Mouse (Mus musculus) intestine, embryonic 14.5 days (tissue): Measurements from ENCODE around the gene Drg2. TPM values are rescaled to one million over a fixed set of nuclear protein-coding genes. Genes with fewer than 3 reads are reported as not detected.
A peak's percentile ranks its signal among the peaks of the same experiment; 100 is the strongest.

ENCODE experiments used
- ATAC-seq: fragments of 200-750 bp; cut with Nextera tagmentation; replicated peaks from 2 replicates; pipeline ENCODE4 v1.8.0; 2017; ENCODE audit warnings: low read depth, moderate number of reproducible peaks, moderate TSS enrichment, moderate library complexity; ENCODE audit not compliant: low FRiP score, low TSS enrichment
- DNase-seq: peaks from one replicate; pipeline ENCODE4 v3.0.0-alpha.2; 2018; ENCODE audit warnings: low spot score
- H3K27ac ChIP-seq: fragments of 300-500 bp; sonication (generic); 2 replicates; pipeline ENCODE4 v1.5.1; 2014; ENCODE audit warnings: low read depth, mild to moderate bottlenecking, control low read depth
- H3K27me3 ChIP-seq: fragments of 300-500 bp; sonication (generic); replicated peaks from 2 replicates; pipeline ENCODE4 v1.6.1; 2014; ENCODE audit warnings: low read length, control low read depth; ENCODE audit not compliant: control insufficient read depth, insufficient read depth
- H3K36me3 ChIP-seq: fragments of 300-500 bp; sonication (generic); 2 replicates; pipeline ENCODE4 v1.6.1; 2014; ENCODE audit warnings: low read length, control low read depth; ENCODE audit not compliant: control insufficient read depth, insufficient read depth
- H3K4me1 ChIP-seq: fragments of 300-500 bp; sonication (generic); replicated peaks from 2 replicates; pipeline ENCODE4 v1.6.1; 2014; ENCODE audit warnings: low read length, control low read depth, mixed read lengths; ENCODE audit not compliant: control insufficient read depth, insufficient read depth
- H3K4me2 ChIP-seq: fragments of 300-500 bp; sonication (generic); 2 replicates; pipeline ENCODE4 v1.6.1; 2014; ENCODE audit warnings: low read length
- H3K4me3 ChIP-seq: fragments of 300-500 bp; sonication (generic); 2 replicates; pipeline ENCODE4 v1.5.1; 2014; ENCODE audit warnings: low read depth, low read length, control low read depth, mixed read lengths
- H3K9ac ChIP-seq: fragments of 300-500 bp; sonication (generic); 2 replicates; pipeline ENCODE4 v1.6.1; 2014; ENCODE audit warnings: mild to moderate bottlenecking, low read length
- H3K9me3 ChIP-seq: fragments of 300-500 bp; sonication (generic); 2 replicates; pipeline ENCODE4 v1.6.1; 2016; ENCODE audit warnings: low read length, control low read depth; ENCODE audit not compliant: control insufficient read depth
- WGBS: fragments of 180-500 bp; shearing (Covaris S2); extraction: QIAGEN DNeasy Blood & Tissue Kit; methylation state at CpG from one replicate; pipeline ENCODE4 v1.1.7; 2014; 5-methylcytosine and 5-hydroxymethylcytosine counted together
- polyA plus RNA-seq: library from polyadenylated mRNA; unstranded; fragments of >200 nt; fragmentation: Nextera tagmentation; extraction: Ambion mirVana; gene quantifications from 2 replicates; pipeline ENCODE4 v1.2.1, GENCODE M21; 2014

Gene Drg2
- polyA plus RNA-seq, 1 experiment from 2014 or later, result 110 TPM

- no peak overlapping the region for H3K4me3 ChIP-seq
- no peak for DNase-seq
- H3K9ac ChIP-seq, result no peak overlapping the region
- no peaks in the 10 kb centered on the region for H3K27me3 ChIP-seq
- H3K9me3 ChIP-seq, result no peaks in the 10 kb centered on the region
- H3K36me3 ChIP-seq, result peaks cover 58% of the 10 kb centered on the region
- ATAC-seq, result no peak
- 90% methylated on average over 6 of the region's 6 CpGs for WGBS
- H3K4me2 ChIP-seq, result no peak overlapping the region
- H3K27ac ChIP-seq, result no peak overlapping the region
- H3K4me1 ChIP-seq, result no peaks in the 10 kb centered on the region
These were observed 11.5 kb upstream of the Drg2 start for GRCm38 (mm10) chr11:60442896-60443295.

GRCm38 (mm10) chr11:60444007-60444406 is 10.4 kb upstream of the Drg2 start:
- ATAC-seq (no peak), DNase-seq (no peak)
- Histone ChIP-seq H3K4me2 (no peak overlapping the region), H3K9me3 (no peaks in the 10 kb centered on the region), H3K4me3 (no peak overlapping the region), H3K27me3 (no peaks in the 10 kb centered on the region), H3K36me3 (peaks cover 48% of the 10 kb centered on the region), H3K27ac (no peak overlapping the region), H3K4me1 (no peaks in the 10 kb centered on the region), H3K9ac (no peak overlapping the region)
- WGBS, result 81% methylated on average over 4 of the region's 4 CpGs

GRCm38 (mm10) chr11:60454745-60455087 is 325 bp downstream of the Drg2 start:
- Histone ChIP-seq H3K4me1 (peaks cover 5% of the 10 kb centered on the region), H3K27ac (peak overlapping the region; percentile 51; the same call in 1 of the 2 replicates), H3K9ac (peak overlapping the region; percentile 72), H3K4me3 (peak overlapping the region; percentile 60), H3K9me3 (no peaks in the 10 kb centered on the region), H3K4me2 (peak overlapping the region; percentile 51), H3K27me3 (no peaks in the 10 kb centered on the region), H3K36me3 (peaks cover 38% of the 10 kb centered on the region)
- peak; percentile 62; the same call in 1 of the 2 replicates for ATAC-seq
- no peak for DNase-seq
- WGBS, result under 1% methylated on average over 17 of the region's 17 CpGs

GRCm38 (mm10) chr11:60457973-60458372 is 3.6 kb downstream of the Drg2 start:
- Histone ChIP-seq H3K4me2 (no peak overlapping the region), H3K4me3 (no peak overlapping the region), H3K4me1 (peaks cover 5% of the 10 kb centered on the region), H3K27me3 (no peaks in the 10 kb centered on the region), H3K9ac (no peak overlapping the region), H3K9me3 (no peaks in the 10 kb centered on the region), H3K36me3 (peaks cover 71% of the 10 kb centered on the region), H3K27ac (no peak overlapping the region)
- 92% methylated on average over 1 of the region's 1 CpGs for WGBS
- no peak for DNase-seq
- ATAC-seq, result no peak

GRCm38 (mm10) chr11:60465943-60466380 is 11.6 kb downstream of the Drg2 start:
- WGBS, result 90% methylated on average over 2 of the region's 2 CpGs
- H3K9ac ChIP-seq, result no peak overlapping the region
- ATAC-seq (no peak), DNase-seq (peak; percentile 56)
- no peak overlapping the region for H3K4me3 ChIP-seq
- no peak overlapping the region for H3K4me2 ChIP-seq
- peaks cover 88% of the 10 kb centered on the region for H3K36me3 ChIP-seq
- H3K4me1 ChIP-seq, result no peaks in the 10 kb centered on the region
- no peaks in the 10 kb centered on the region for H3K27me3 ChIP-seq
- H3K27ac ChIP-seq, result no peak overlapping the region
- no peaks in the 10 kb centered on the region for H3K9me3 ChIP-seq

GRCm38 (mm10) chr11:60469039-60469438 is 14.6 kb downstream of the Drg2 start, which contains the start of gene Myo15:
Gene Myo15 (plus strand): TSS chr11:60469339.
- WGBS, result 90% methylated on average over 3 of the region's 3 CpGs
- no peak within 1 kb of the TSS for H3K9ac ChIP-seq
- no peak within 1 kb of the TSS for H3K27ac ChIP-seq
- H3K27me3 ChIP-seq, result no peaks in the 10 kb centered on the region
- DNase-seq (no peak), ATAC-seq (no peak)
- H3K4me2 ChIP-seq, result no peak within 1 kb of the TSS
- no peaks in the 10 kb centered on the region for H3K9me3 ChIP-seq
- no peaks in the 10 kb centered on the region for H3K4me1 ChIP-seq
- no peak within 1 kb of the TSS for H3K4me3 ChIP-seq
- peaks cover 57% of the 10 kb centered on the region for H3K36me3 ChIP-seq

- Histone ChIP-seq H3K36me3 (peaks cover 40% of the 10 kb centered on the region), H3K4me1 (no peaks in the 10 kb centered on the region), H3K9ac (no peak overlapping the region), H3K27ac (no peak overlapping the region), H3K9me3 (no peaks in the 10 kb centered on the region), H3K27me3 (no peaks in the 10 kb centered on the region), H3K4me2 (no peak overlapping the region), H3K4me3 (no peak overlapping the region)
- WGBS, result 82% methylated on average over 9 of the region's 9 CpGs
- ATAC-seq, result no peak
- no peak for DNase-seq
These were observed 16.4 kb downstream of the Drg2 start for GRCm38 (mm10) chr11:60470743-60471142.

- Histone ChIP-seq H3K4me1 (no peaks in the 10 kb centered on the region), H3K27ac (no peak overlapping the region), H3K4me2 (no peak overlapping the region), H3K4me3 (no peak overlapping the region), H3K36me3 (peaks cover 4% of the 10 kb centered on the region; the same call in 1 of the 2 replicates), H3K27me3 (no peaks in the 10 kb centered on the region), H3K9me3 (no peaks in the 10 kb centered on the region), H3K9ac (no peak overlapping the region)
- 82% methylated on average over 5 of the region's 5 CpGs for WGBS
- DNase-seq (no peak), ATAC-seq (no peak)
These were observed 20.1 kb downstream of the Drg2 start for GRCm38 (mm10) chr11:60474534-60474933.

GRCm38 (mm10) chr11:60475668-60476362 is 21.4 kb downstream of the Drg2 start:
- no peaks in the 10 kb centered on the region for H3K27me3 ChIP-seq
- DNase-seq (no peak), ATAC-seq (no peak)
- no peak overlapping the region for H3K27ac ChIP-seq
- no peaks in the 10 kb centered on the region for H3K9me3 ChIP-seq
- H3K36me3 ChIP-seq, result no peaks in the 10 kb centered on the region
- no peak overlapping the region for H3K4me2 ChIP-seq
- WGBS, result 80% methylated on average over 5 of the region's 5 CpGs
- no peaks in the 10 kb centered on the region for H3K4me1 ChIP-seq
- H3K4me3 ChIP-seq, result no peak overlapping the region
- no peak overlapping the region for H3K9ac ChIP-seq
